Mouse (Mus musculus): Measurements from ENCODE around the gene Ltb.

DNA sequence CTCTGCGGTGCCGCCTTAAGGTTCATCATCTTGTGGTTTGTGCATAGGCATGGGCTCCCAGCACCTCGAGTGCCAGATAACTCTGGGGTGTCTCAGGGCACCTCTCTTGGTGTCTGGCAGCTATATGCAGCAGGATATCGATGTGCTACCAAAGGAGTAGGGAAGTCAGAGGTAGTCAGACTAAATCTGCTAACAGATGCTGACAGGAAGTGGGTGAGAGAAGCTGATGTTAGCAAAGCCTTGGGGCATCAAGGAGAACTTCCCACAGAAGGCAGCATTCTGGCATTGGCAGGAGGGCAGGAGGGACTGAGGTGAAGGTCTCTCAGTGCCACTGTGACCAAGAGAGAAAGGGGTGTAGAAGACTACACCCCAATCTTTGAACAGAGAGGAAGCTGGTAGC is 4.1 kb upstream of the Ltb start:
- TF ChIP-seq POLR2A (IDR thresholded peaks at IDR 0.05; ENCODE audit: low read depth, low read length) (peak; percentile 5), CTCF (IDR thresholded peaks at IDR 0.05; ENCODE audit: extremely low read depth, insufficient read depth, insufficient read length, insufficient replicate concordance) (no peak)

Measured in spleen, adult 2 months (tissue).